Mouse (Mus musculus): ENCODE measurements around the gene Tmigd1. TPM values are rescaled to one million over a fixed set of nuclear protein-coding genes. Genes with fewer than 3 reads are reported as not detected.
A peak's percentile ranks its signal among the peaks of the same experiment; 100 is the strongest.

The Tmigd1 gene
- polyA plus RNA-seq, 1 experiment from 2014 or later: 0.44 TPM

GRCm38 (mm10) chr11:76889339-76890164 lies 12.4 kb upstream of the Tmigd1 start:
- 28% methylated on average over 10 of the region's 10 CpGs for WGBS
- H3K27ac ChIP-seq (ENCODE audit: low read length): peak overlapping the region; percentile 60
- H3K4me1 ChIP-seq (ENCODE audit: insufficient read depth, low read depth, low read length): peaks cover 5% of the 10 kb centered on the region; the same call in 1 of the 2 replicates
- DNase-seq (ENCODE audit: low spot score) (peak; percentile 77), ATAC-seq (peak; percentile 18; the same call in 1 of the 2 replicates)
- H3K4me3 ChIP-seq (ENCODE audit: low read depth, low read length): no peak overlapping the region
- H3K9ac ChIP-seq (replicated peaks; ENCODE audit: low read depth): no peak overlapping the region
- no peaks in the 10 kb centered on the region for H3K9me3 ChIP-seq (ENCODE audit: low read length)
- H3K27me3 ChIP-seq (replicated peaks; ENCODE audit: insufficient read depth, low read length): no peaks in the 10 kb centered on the region
- no peaks in the 10 kb centered on the region for H3K36me3 ChIP-seq (ENCODE audit: insufficient read depth, low read length)
- TF ChIP-seq CTCF (IDR thresholded peaks at IDR 0.05): no peak
- TF ChIP-seq EP300 (IDR thresholded peaks at IDR 0.05): no peak
- no peak overlapping the region for H3K4me2 ChIP-seq (replicated peaks; ENCODE audit: low read depth, low read length)

- Histone ChIP-seq H3K27me3 (replicated peaks; ENCODE audit: insufficient read depth, low read length) (no peaks in the 10 kb centered on the region), H3K4me3 (ENCODE audit: low read depth, low read length) (no peak overlapping the region), H3K27ac (ENCODE audit: low read length) (no peak overlapping the region), H3K9me3 (ENCODE audit: low read length) (no peaks in the 10 kb centered on the region), H3K36me3 (ENCODE audit: insufficient read depth, low read length) (no peaks in the 10 kb centered on the region), H3K4me2 (replicated peaks; ENCODE audit: low read depth, low read length) (no peak overlapping the region), H3K9ac (replicated peaks; ENCODE audit: low read depth) (no peak overlapping the region), H3K4me1 (ENCODE audit: insufficient read depth, low read depth, low read length) (peaks cover 5% of the 10 kb centered on the region; the same call in 1 of the 2 replicates)
- WGBS: 88% methylated on average over 7 of the region's 7 CpGs
- ATAC-seq: no peak
- no peak for TF ChIP-seq CTCF (IDR thresholded peaks at IDR 0.05)
- DNase-seq (ENCODE audit: low spot score): no peak
These were observed 10.8 kb upstream of the Tmigd1 start for GRCm38 (mm10) chr11:76891171-76891570.

GRCm38 (mm10) chr11:76891738-76892349 lies 10.1 kb upstream of the Tmigd1 start:
- Histone ChIP-seq H3K36me3 (ENCODE audit: insufficient read depth, low read length) (no peaks in the 10 kb centered on the region), H3K4me1 (ENCODE audit: insufficient read depth, low read depth, low read length) (peaks cover 5% of the 10 kb centered on the region; the same call in 1 of the 2 replicates), H3K4me3 (ENCODE audit: low read depth, low read length) (no peak overlapping the region), H3K27me3 (replicated peaks; ENCODE audit: insufficient read depth, low read length) (no peaks in the 10 kb centered on the region), H3K4me2 (replicated peaks; ENCODE audit: low read depth, low read length) (no peak overlapping the region), H3K9me3 (ENCODE audit: low read length) (no peaks in the 10 kb centered on the region), H3K27ac (ENCODE audit: low read length) (no peak overlapping the region), H3K9ac (replicated peaks; ENCODE audit: low read depth) (no peak overlapping the region)
- no peak for DNase-seq (ENCODE audit: low spot score)
- 70% methylated on average over 4 of the region's 4 CpGs for WGBS
- no peak for TF ChIP-seq CTCF (IDR thresholded peaks at IDR 0.05)
- TF ChIP-seq EP300 (IDR thresholded peaks at IDR 0.05): no peak
- ATAC-seq: no peak

GRCm38 (mm10) chr11:76892972-76893371 lies 9.0 kb upstream of the Tmigd1 start:
- H3K9me3 ChIP-seq (ENCODE audit: low read length): no peaks in the 10 kb centered on the region
- TF ChIP-seq CTCF (IDR thresholded peaks at IDR 0.05): no peak
- TF ChIP-seq EP300 (IDR thresholded peaks at IDR 0.05): no peak
- no peaks in the 10 kb centered on the region for H3K36me3 ChIP-seq (ENCODE audit: insufficient read depth, low read length)
- DNase-seq (ENCODE audit: low spot score): no peak
- no peaks in the 10 kb centered on the region for H3K27me3 ChIP-seq (replicated peaks; ENCODE audit: insufficient read depth, low read length)
- H3K9ac ChIP-seq (replicated peaks; ENCODE audit: low read depth): no peak overlapping the region
- peak overlapping the region; percentile 54; the same call in 1 of the 2 replicates for H3K27ac ChIP-seq (ENCODE audit: low read length)
- H3K4me2 ChIP-seq (replicated peaks; ENCODE audit: low read depth, low read length): no peak overlapping the region
- peaks cover 8% of the 10 kb centered on the region; the same call in 1 of the 2 replicates for H3K4me1 ChIP-seq (ENCODE audit: insufficient read depth, low read depth, low read length)
- WGBS: 57% methylated on average over 3 of the region's 3 CpGs
- no peak for ATAC-seq
- H3K4me3 ChIP-seq (ENCODE audit: low read depth, low read length): no peak overlapping the region

- Histone ChIP-seq H3K4me2 (replicated peaks; ENCODE audit: low read depth, low read length) (no peak overlapping the region; the same call in 1 of the 2 replicates), H3K4me3 (ENCODE audit: low read depth, low read length) (no peak overlapping the region), H3K4me1 (ENCODE audit: insufficient read depth, low read depth, low read length) (peaks cover 11% of the 10 kb centered on the region; the same call in 1 of the 2 replicates), H3K9me3 (ENCODE audit: low read length) (no peaks in the 10 kb centered on the region), H3K9ac (replicated peaks; ENCODE audit: low read depth) (no peak overlapping the region), H3K27me3 (replicated peaks; ENCODE audit: insufficient read depth, low read length) (no peaks in the 10 kb centered on the region), H3K27ac (ENCODE audit: low read length) (peak overlapping the region; percentile 73), H3K36me3 (ENCODE audit: insufficient read depth, low read length) (no peaks in the 10 kb centered on the region)
- peak; percentile 75 for DNase-seq (ENCODE audit: low spot score)
- ATAC-seq: peak; percentile 62
- TF ChIP-seq EP300 (IDR thresholded peaks at IDR 0.05) (peak; percentile 76), CTCF (IDR thresholded peaks at IDR 0.05) (peak; percentile 55)
- WGBS: 5% methylated on average over 4 of the region's 4 CpGs
These were observed 8.4 kb upstream of the Tmigd1 start for GRCm38 (mm10) chr11:76893570-76893969.

GRCm38 (mm10) chr11:76894240-76894639 lies 7.7 kb upstream of the Tmigd1 start:
- peak; percentile 89 for DNase-seq (ENCODE audit: low spot score)
- Histone ChIP-seq H3K27ac (ENCODE audit: low read length) (peak overlapping the region; percentile 73; the same call in 1 of the 2 replicates), H3K36me3 (ENCODE audit: insufficient read depth, low read length) (no peaks in the 10 kb centered on the region), H3K4me3 (ENCODE audit: low read depth, low read length) (no peak overlapping the region), H3K9me3 (ENCODE audit: low read length) (no peaks in the 10 kb centered on the region), H3K9ac (replicated peaks; ENCODE audit: low read depth) (no peak overlapping the region), H3K4me1 (ENCODE audit: insufficient read depth, low read depth, low read length) (peaks cover 11% of the 10 kb centered on the region; the same call in 1 of the 2 replicates), H3K27me3 (replicated peaks; ENCODE audit: insufficient read depth, low read length) (no peaks in the 10 kb centered on the region), H3K4me2 (replicated peaks; ENCODE audit: low read depth, low read length) (no peak overlapping the region; the same call in 1 of the 2 replicates)
- TF ChIP-seq EP300 (IDR thresholded peaks at IDR 0.05): no peak
- TF ChIP-seq CTCF (IDR thresholded peaks at IDR 0.05): peak; percentile 94
- 16% methylated on average over 5 of the region's 5 CpGs for WGBS
- ATAC-seq: peak; percentile 55

All from lung, postnatal 0 days (tissue).